Mouse (Mus musculus): ENCODE measurements around the gene Gtpbp4. TPM values are rescaled to one million over a fixed set of nuclear protein-coding genes. Genes with fewer than 3 reads are reported as not detected.
"Not testable (repeated sequence)": the region's sequence is repeated elsewhere in the genome, so short reads cannot be mapped to it uniquely, and the experiment has no call there.

Gtpbp4 gene
- polyA plus RNA-seq, 1 experiment = 11.1 TPM

DNA sequence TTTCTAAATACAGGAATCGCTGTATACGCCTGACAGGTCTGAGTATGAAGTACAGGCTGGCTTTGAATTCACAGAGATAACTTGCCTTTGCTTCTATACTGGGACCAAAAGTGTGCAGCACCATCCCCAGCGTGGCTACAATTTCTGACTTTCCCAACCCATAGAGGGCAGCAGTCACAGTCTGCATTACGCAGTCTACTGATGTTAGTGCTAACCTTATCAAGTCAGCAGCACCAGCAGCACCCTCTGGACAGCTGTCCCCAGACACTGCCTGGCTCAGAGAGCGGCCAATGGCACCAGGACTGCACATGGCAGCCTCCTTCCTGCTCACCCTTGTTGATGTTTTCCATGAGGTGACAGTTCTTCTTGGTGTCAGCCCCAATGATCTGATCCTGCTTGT, 52.1 kb downstream of the Gtpbp4 start:
- not testable (repeated sequence) for H3K4me3 ChIP-seq (ENCODE audit: control insufficient read depth, low read depth, low read length); H3K4me1 ChIP-seq (ENCODE audit: control insufficient read depth, insufficient read depth, low read length); H3K36me3 ChIP-seq (ENCODE audit: control insufficient read depth, insufficient read depth, low read length); H3K27me3 ChIP-seq (ENCODE audit: control insufficient read depth, insufficient read depth, low read length); H3K27ac ChIP-seq (ENCODE audit: control insufficient read depth, insufficient read depth, low read depth, low read length)

DNA sequence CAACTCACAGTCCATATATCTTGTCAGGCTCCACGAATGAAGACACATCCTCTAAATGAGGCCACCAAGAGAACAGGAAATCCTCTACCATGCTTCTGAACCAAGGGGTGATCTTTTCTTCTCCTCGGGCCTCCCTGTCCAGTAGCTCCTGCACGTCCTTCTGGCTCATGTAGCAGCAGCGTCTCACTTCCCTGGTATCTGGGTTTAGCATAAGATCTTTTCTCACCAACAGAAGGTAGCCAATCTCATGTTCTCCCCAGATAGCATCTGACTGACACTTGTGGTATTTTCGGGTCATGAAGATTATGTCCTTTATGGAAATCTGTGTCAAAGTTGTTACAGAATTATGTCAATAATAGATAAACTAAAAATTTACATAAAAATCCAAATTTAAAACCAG, 54.2 kb downstream of the Gtpbp4 start:
- H3K27me3 ChIP-seq (ENCODE audit: control insufficient read depth, insufficient read depth, low read length); H3K36me3 ChIP-seq (ENCODE audit: control insufficient read depth, insufficient read depth, low read length); H3K27ac ChIP-seq (ENCODE audit: control insufficient read depth, insufficient read depth, low read depth, low read length); H3K4me3 ChIP-seq (ENCODE audit: control insufficient read depth, low read depth, low read length); H3K4me1 ChIP-seq (ENCODE audit: control insufficient read depth, insufficient read depth, low read length): not testable (repeated sequence)

DNA sequence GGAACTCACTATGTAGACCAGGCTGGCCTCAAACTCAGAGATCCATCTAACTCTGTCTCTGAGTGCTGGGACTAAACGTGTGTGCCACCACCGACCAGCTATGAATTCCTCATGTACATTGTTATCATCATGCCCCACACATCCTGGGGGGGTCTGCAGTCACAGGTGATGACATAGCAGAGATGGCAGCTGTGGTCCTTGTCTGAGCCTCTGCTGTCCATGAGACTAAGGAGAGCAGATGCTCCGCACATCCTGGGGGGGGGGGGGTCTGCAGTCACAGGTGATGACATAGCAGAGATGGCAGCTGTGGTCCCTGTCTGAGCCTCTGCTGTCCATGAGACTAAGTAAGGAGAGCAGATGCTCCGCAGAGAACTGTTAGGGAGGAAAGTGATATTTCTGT, 54.8 kb downstream of the Gtpbp4 start:
- not testable (repeated sequence) for H3K36me3 ChIP-seq (ENCODE audit: control insufficient read depth, insufficient read depth, low read length); H3K4me1 ChIP-seq (ENCODE audit: control insufficient read depth, insufficient read depth, low read length); H3K4me3 ChIP-seq (ENCODE audit: control insufficient read depth, low read depth, low read length); H3K27me3 ChIP-seq (ENCODE audit: control insufficient read depth, insufficient read depth, low read length); H3K27ac ChIP-seq (ENCODE audit: control insufficient read depth, insufficient read depth, low read depth, low read length)

DNA sequence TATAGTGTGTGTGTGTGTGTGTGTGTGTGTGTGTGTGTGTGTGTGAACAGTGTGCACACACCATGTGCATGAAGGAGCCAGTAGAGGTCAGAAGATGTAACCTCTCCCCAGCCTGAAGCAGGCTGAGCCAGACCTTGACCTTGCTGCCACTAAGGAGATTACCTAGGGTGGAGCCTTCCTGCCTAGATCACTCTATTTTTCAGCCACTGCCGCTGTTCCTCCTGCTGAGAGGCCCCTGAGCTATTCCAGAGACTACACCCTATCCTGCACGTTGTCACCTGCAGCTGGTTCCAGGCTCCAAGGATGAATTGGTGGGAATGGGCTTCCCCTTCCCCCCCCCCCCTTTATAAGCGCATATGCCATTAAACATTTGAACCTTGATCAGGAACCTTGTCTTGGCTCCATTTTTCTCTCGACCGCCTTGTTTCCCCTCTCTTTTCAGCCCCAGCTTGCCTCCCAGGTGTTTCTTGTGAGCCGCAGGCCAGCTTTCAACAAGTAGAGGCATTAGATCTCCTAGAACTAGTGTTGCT, 58.2 kb downstream of the Gtpbp4 start:
- not testable (repeated sequence) for H3K27me3 ChIP-seq (ENCODE audit: control insufficient read depth, insufficient read depth, low read length); H3K27ac ChIP-seq (ENCODE audit: control insufficient read depth, insufficient read depth, low read depth, low read length); H3K4me1 ChIP-seq (ENCODE audit: control insufficient read depth, insufficient read depth, low read length); H3K4me3 ChIP-seq (ENCODE audit: control insufficient read depth, low read depth, low read length); H3K36me3 ChIP-seq (ENCODE audit: control insufficient read depth, insufficient read depth, low read length)

DNA sequence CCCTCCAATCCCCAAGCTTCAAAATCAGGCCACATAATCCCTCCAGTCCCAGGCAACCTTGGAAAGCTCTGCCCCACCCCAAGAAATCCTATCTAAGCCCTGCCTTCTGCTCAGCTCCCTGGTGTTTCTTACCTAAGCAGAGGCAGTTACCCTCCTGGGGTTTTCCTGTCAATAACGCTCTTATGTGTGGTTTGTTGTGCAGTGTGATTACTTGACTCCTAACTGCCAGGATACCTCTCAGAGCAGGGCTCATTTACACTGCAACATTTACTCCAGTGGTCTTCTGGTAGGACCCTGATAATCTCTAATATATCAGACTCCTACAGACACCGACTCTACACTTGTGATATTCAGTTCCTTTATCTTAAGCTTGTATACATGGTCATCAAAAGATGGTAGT, 62.4 kb downstream of the Gtpbp4 start:
- no peaks in the 10 kb centered on the region for H3K36me3 ChIP-seq (ENCODE audit: control insufficient read depth, insufficient read depth, low read length)
- TF ChIP-seq POLR2A (IDR thresholded peaks at IDR 0.05; ENCODE audit: control insufficient read depth, low read depth, low read length) (no peak), CTCF (IDR thresholded peaks at IDR 0.05; ENCODE audit: control insufficient read depth, insufficient read depth, insufficient replicate concordance, low read depth, low read length) (no peak)
- H3K4me1 ChIP-seq (ENCODE audit: control insufficient read depth, insufficient read depth, low read length) = no peaks in the 10 kb centered on the region
- no peak overlapping the region for H3K4me3 ChIP-seq (ENCODE audit: control insufficient read depth, low read depth, low read length)
- H3K27me3 ChIP-seq (ENCODE audit: control insufficient read depth, insufficient read depth, low read length) = no peaks in the 10 kb centered on the region
- H3K27ac ChIP-seq (ENCODE audit: control insufficient read depth, insufficient read depth, low read depth, low read length) = no peak overlapping the region

Other genes starting within 250 kb of the Gtpbp4 start
- gene Wdr37, start 124.2 kb downstream of the Gtpbp4 start, polyA plus RNA-seq (2012; rRNA removed) = 28.7 and 39.0 TPM in 2 replicates
- gene Idi1, start 110.6 kb downstream of the Gtpbp4 start, polyA plus RNA-seq (2012; rRNA removed) = 15.8 and 22.6 TPM in 2 replicates
- 0.17 TPM in 1 of 2 replicates, not detected in the other for gene Gm9745, start 47.9 kb downstream of the Gtpbp4 start, polyA plus RNA-seq (2012; rRNA removed)
- gene Idi2, start 43.2 kb downstream of the Gtpbp4 start, polyA plus RNA-seq (2012; rRNA removed) = not detected in 2 replicates
- 9.8 and 10.6 TPM in 2 replicates for gene Larp4b, start 97.8 kb upstream of the Gtpbp4 start, polyA plus RNA-seq (2012; rRNA removed)